ENCODE assay signal across 22 mouse cellular contexts in the genomic region with DNA sequence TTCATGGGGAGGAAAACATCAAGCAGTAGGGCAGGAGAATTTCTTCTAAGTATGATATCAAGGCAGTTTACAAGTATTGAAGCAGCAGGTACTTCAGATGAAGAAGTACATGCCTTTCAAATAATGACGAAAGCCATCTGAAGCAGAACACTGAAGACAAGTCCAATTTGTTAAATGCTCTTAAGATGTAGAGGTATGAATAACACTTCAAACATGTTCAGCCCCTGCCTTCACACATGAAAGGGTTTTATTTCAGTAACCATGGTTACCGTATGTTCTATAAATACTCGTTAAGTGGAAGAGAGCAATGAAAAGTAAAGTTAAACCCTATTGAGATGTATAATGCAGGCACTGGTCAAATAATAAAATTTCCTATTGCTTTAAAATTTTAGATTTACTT.
"Had no signal": no experiment of that assay in that cellular context is flagged by ENCODE, and none has a peak within 500 bp of the region (broad histone marks: within the 10 kb centered on the region; RNA-seq: fewer than 3 reads in every experiment).

No protein-coding gene starts in this region.

- H3K9me3 ChIP-seq: heart, embryonic 13.5 days; heart, embryonic 15.5 days; hindbrain, embryonic 13.5 days; hindbrain, embryonic 15.5 days; limb, embryonic 10.5 days; limb, embryonic 12.5 days had no signal

- DNase-seq: gastrocnemius, postnatal 14 days; gastrocnemius, postnatal 36 days; heart, adult 11 months; heart, adult 2 months; heart, postnatal 14 days; heart, postnatal 36 days; kidney, adult 18-20 months; kidney, adult 8-10 months; kidney, postnatal 14 days; kidney, postnatal 4 days; liver had no signal

- H3K27ac ChIP-seq: heart, adult 2 months; heart, embryonic 13.5 days; heart, embryonic 15.5 days; hindbrain, embryonic 13.5 days; hindbrain, embryonic 15.5 days; hindbrain, postnatal 0 days; layer of hippocampus, adult 2 months; left cerebral cortex, adult 2 months; limb, embryonic 10.5 days; limb, embryonic 12.5 days had no signal

- H3K4me1 ChIP-seq: heart, embryonic 13.5 days; heart, embryonic 15.5 days; hindbrain, embryonic 13.5 days; hindbrain, embryonic 15.5 days; limb, embryonic 10.5 days; limb, embryonic 12.5 days had no signal

- H3K4me3 ChIP-seq: heart, adult 2 months; heart, embryonic 13.5 days; heart, embryonic 15.5 days; hindbrain, embryonic 13.5 days; hindbrain, embryonic 15.5 days; layer of hippocampus, adult 2 months; left cerebral cortex, adult 2 months; limb, embryonic 10.5 days; limb, embryonic 12.5 days had no signal

- ATAC-seq: hindbrain, postnatal 0 days; intestine, postnatal 0 days had no signal

- H3K4me2 ChIP-seq: heart, embryonic 11.5 days; heart, embryonic 13.5 days; heart, embryonic 15.5 days; hindbrain, embryonic 13.5 days; hindbrain, embryonic 15.5 days; limb, embryonic 12.5 days had no signal

- H3K9ac ChIP-seq: heart, embryonic 13.5 days; heart, embryonic 15.5 days; hindbrain, embryonic 13.5 days; hindbrain, embryonic 15.5 days; limb, embryonic 12.5 days had no signal

- H3K27me3 ChIP-seq: heart, embryonic 13.5 days; heart, embryonic 15.5 days; hindbrain, embryonic 13.5 days; hindbrain, embryonic 15.5 days had no signal

- H3K36me3 ChIP-seq: heart, embryonic 13.5 days; heart, embryonic 15.5 days; hindbrain, embryonic 13.5 days; hindbrain, embryonic 15.5 days; limb, embryonic 10.5 days; limb, embryonic 12.5 days had no signal
